Mouse (Mus musculus): ENCODE data around the gene Gda. TPM values are rescaled to one million over a fixed set of nuclear protein-coding genes. Genes with fewer than 3 reads are reported as not detected.

Gda gene
- polyA plus RNA-seq, 1 experiment from 2014 or later: 0.57 TPM

GRCm38 (mm10) chr19:21349634-21350033, 123.6 kb downstream of the Gda start:
- H3K4me3 ChIP-seq (ENCODE audit: low read depth, low read length): no peak overlapping the region
- H3K36me3 ChIP-seq (ENCODE audit: control insufficient read depth, insufficient read depth, low read length): no peaks in the 10 kb centered on the region
- H3K4me2 ChIP-seq (ENCODE audit: low read length): no peak overlapping the region
- ATAC-seq (replicated peaks; ENCODE audit: low FRiP score, low TSS enrichment, low read depth) (no peak), DNase-seq (ENCODE audit: low spot score) (no peak)
- H3K4me1 ChIP-seq (replicated peaks; ENCODE audit: control insufficient read depth, insufficient read depth, low read length): no peaks in the 10 kb centered on the region
- no peaks in the 10 kb centered on the region for H3K9me3 ChIP-seq (ENCODE audit: control insufficient read depth, low read length)
- WGBS: 82% methylated on average over 6 of the region's 6 CpGs
- no peak overlapping the region for H3K27ac ChIP-seq (ENCODE audit: low read depth)
- no peak overlapping the region for H3K9ac ChIP-seq (ENCODE audit: low read length)
- H3K27me3 ChIP-seq (replicated peaks; ENCODE audit: control insufficient read depth, insufficient read depth, low read length): no peaks in the 10 kb centered on the region

GRCm38 (mm10) chr19:21346646-21347045, 126.6 kb downstream of the Gda start:
- 92% methylated on average over 6 of the region's 6 CpGs for WGBS
- H3K27me3 ChIP-seq (replicated peaks; ENCODE audit: control insufficient read depth, insufficient read depth, low read length): no peaks in the 10 kb centered on the region
- no peaks in the 10 kb centered on the region for H3K4me1 ChIP-seq (replicated peaks; ENCODE audit: control insufficient read depth, insufficient read depth, low read length)
- H3K4me2 ChIP-seq (ENCODE audit: low read length): no peak overlapping the region
- H3K4me3 ChIP-seq (ENCODE audit: low read depth, low read length): no peak overlapping the region
- H3K27ac ChIP-seq (ENCODE audit: low read depth): no peak overlapping the region
- H3K36me3 ChIP-seq (ENCODE audit: control insufficient read depth, insufficient read depth, low read length): no peaks in the 10 kb centered on the region
- ATAC-seq (replicated peaks; ENCODE audit: low FRiP score, low TSS enrichment, low read depth) (no peak), DNase-seq (ENCODE audit: low spot score) (no peak)
- no peak overlapping the region for H3K9ac ChIP-seq (ENCODE audit: low read length)
- H3K9me3 ChIP-seq (ENCODE audit: control insufficient read depth, low read length): no peaks in the 10 kb centered on the region

Other genes with a start within 250 kb of the Gda start
- 93.3 and 97.7 TPM in 2 replicates for gene Zfand5, start 201.2 kb downstream of the Gda start, polyA plus RNA-seq (2014; fragmentation: Nextera tagmentation; extraction: Ambion mirVana)
- gene 1110059E24Rik, start 179.5 kb upstream of the Gda start, polyA plus RNA-seq (2014; fragmentation: Nextera tagmentation; extraction: Ambion mirVana): 66.1 and 68.5 TPM in 2 replicates
- 27.5 and 28.2 TPM in 2 replicates for gene Abhd17b, start 179.7 kb upstream of the Gda start, polyA plus RNA-seq (2014; fragmentation: Nextera tagmentation; extraction: Ambion mirVana)